Mouse (Mus musculus) heart, postnatal 25 days (tissue): ENCODE measurements around the gene Trp53i11. TPM values are rescaled to one million over a fixed set of nuclear protein-coding genes. Genes with fewer than 3 reads are reported as not detected.

Experiments
- DNase-seq: peaks from one replicate; pipeline ENCODE4 v3.0.0; 2022; ENCODE audit warnings: low spot score
- intact Hi-C: fragments of 180-260 bp; cut with DNase I; formaldehyde crosslinking; loops from one replicate; pipeline ENCODE4 v1.15.1; 2025
- total RNA-seq, 2 experiments: library from RNA; stranded (reverse); gene quantifications; 2 replicates each; pipeline ENCODE4 v1.2.3; 2021

Gene Trp53i11
- total RNA-seq, 2 experiments from 2014 or later = 30.3 to 45.6 TPM

DNA sequence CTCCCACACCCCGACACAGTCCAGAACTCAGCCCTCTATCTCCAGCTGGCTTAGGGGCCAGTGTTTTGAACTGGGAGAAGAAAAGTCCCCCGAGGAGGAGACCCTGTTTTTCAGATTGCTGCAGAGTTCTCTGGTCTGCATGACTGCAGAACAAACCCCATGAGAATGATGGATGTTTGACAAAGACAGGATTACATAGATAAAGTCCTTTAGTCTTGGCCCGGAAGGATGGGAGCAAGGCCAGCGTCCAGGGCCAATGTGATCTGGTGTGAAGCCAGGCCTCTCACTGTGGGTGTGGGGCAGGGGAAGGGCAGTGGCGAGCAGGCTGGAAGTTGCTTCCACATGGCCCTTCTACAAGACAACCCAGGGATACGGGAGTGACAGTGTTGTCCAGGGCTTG is 36.1 kb downstream of the Trp53i11 start:
- intact Hi-C loops = loop anchor here (10.0 kb wide), 2 partner anchors 431 to 561 kb away; no protein-coding TSS in a partner anchor
- DNase-seq = no peak

DNA sequence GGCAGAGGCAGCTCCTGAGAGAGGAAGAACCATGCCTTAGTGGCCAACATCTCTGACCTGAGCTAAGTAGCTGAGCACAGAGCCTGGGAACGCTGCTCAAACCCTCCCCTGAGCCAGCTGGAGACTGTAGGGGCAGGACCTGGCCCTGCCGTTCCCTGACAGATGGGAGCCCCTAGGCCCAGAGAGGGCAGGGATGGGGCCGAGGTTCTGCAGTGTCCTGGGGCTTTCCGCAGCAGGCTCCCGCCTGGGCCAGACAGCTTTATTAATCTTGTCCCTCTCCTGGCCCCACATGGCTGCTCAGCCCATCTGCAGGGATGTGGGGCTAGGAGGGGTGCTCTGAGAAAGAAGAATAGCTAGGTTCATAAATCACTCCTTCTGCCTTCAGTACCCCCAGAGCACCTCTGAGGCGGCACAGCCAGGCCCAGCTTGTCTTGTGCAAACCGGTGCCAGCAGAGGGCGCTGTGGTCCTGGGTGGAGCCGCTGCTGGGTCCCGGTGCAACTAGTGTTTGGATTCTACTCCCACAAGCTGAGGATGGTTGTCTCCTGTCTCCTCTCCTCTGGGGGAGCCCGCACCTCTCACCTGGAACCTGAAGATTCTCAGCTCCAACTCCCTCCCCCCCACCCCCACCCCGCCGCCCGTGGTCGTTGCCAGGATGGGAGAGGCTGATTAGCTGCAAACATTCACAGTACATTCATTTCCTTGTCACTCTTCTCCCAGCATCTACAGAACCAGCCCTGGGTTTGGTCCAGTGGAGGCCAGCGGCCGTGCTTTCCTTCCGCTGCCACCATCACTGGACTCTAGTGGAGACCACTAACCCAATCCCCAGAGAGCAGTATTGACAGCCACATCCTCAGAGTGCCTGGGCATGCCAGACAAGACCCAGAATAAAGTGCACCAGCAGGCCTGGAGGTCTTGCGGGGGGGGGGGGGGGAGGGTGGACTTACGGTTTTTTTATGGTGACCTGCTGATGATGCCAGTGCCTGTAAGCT is 39.6 kb downstream of the Trp53i11 start:
- peak; percentile 65 for DNase-seq
- intact Hi-C loops = loop anchor here (1.0 to 10.0 kb wide), 5 partner anchors 35 to 558 kb away; no protein-coding TSS in a partner anchor

- DNase-seq = no peak
- intact Hi-C loops = loop anchor here (1.0 to 10.0 kb wide), 5 partner anchors 34 to 557 kb away; no protein-coding TSS in a partner anchor
These were observed 40.5 kb downstream of the Trp53i11 start for GRCm38 (mm10) chr2:93227713-93228479.

GRCm38 (mm10) chr2:93228480-93228824 is 41.1 kb downstream of the Trp53i11 start:
- DNase-seq = no peak
- intact Hi-C loops = loop anchor here (5.0 to 10.0 kb wide), 3 partner anchors 34 to 556 kb away; no protein-coding TSS in a partner anchor

DNA sequence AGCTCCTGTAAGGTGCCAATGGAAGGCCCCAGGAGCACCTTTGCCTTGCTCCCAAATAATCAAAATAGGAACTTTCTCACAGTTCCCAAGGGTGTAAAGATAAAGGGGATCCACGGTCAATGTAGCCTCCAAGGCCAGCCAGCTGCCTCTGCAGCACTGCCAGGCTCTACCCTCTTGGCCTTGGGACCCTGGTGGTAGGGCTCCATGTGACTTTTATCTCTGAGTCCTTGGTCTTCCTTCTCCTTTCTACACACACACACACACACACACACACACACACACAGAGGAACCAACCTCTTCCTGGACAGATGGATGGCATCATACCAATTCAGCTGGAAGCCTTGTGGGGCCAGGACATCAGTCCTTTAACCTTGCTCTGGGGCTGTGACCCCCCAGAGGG is 44.8 kb downstream of the Trp53i11 start:
- intact Hi-C loops = no loop called here

DNA sequence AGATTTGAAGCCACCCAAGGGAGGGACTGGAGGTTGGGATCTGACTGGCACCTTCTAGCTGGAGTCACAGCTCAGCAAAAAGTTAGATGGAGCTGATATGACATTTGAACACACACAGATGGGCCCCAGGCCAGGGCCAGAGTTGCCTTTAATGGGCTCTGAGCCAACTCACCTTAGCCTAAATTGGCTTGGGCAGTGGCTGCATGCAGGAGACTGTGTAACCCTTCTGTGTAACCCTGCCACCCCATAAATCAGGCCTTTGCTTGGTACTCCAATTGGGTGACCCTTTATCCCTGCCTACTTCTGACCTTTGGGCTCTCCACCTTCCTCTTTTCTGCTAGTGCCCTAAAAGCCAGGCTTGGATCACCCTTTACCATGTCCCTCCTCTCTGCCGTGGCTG is 49.7 kb downstream of the Trp53i11 start:
- intact Hi-C loops = no loop called here
- DNase-seq = no peak

More for the DNA sequence above, 44.8 kb downstream of the Trp53i11 start:
- DNase-seq = no peak

- no peak for DNase-seq
- intact Hi-C loops = no loop called here
These were observed 51.5 kb downstream of the Trp53i11 start for GRCm38 (mm10) chr2:93238864-93239263.

DNA sequence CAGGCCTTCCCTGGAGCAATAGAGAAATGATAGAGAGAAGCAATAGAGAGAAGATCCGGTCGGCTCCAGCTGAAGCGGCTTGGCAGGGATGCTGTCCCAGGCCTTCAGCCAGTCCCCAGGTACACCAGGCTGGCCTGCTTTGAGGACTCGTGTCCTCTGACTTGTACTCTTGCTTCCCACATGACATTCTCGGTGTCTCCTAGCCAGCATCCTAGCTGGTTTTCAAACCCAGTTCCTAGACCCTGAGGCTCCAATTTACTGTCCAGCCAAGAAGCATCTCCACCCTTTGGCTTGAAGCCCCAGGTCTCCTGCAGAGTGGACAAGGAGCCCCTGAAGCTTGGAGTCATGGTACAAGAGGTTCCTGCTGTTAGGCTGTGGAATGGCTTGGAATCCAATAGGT is 54.8 kb downstream of the Trp53i11 start:
- intact Hi-C loops = no loop called here
- no peak for DNase-seq

DNA sequence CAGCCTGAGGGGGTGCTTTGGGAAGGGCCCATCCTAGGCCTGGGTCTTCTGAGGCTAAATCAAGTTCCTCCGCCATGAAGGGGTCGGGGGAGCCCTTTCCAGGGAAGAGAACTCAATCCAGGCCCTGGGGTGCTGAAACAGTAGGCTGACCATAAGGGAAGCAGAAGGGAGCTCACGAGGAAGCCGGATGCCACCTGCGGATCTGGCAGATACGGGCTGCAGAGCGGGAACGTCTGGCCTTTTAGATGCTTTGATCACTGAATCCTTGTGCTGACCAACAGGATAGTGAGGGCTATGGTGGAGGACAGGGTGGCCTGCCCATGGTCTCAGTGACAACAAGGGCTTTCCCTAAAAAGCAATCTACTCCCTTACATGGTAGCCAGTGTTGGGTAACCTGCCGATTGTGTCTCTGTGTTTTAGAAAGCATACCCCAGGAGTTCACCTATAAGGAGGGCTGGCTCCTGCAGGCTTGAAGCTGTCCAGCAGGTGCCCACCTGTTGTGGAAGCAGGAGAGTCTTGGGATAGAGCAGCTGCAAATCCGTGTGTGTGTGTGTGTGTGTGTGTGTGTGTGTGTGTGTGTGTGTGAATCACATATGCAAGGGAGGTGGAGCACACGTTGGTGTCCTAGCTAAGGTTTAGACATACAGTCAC is 56.2 kb downstream of the Trp53i11 start:
- intact Hi-C loops = no loop called here

GRCm38 (mm10) chr2:93244090-93244443 is 56.7 kb downstream of the Trp53i11 start:
- DNase-seq = no peak
- intact Hi-C loops = no loop called here

More for the DNA sequence above, 56.2 kb downstream of the Trp53i11 start:
- no peak for DNase-seq

DNA sequence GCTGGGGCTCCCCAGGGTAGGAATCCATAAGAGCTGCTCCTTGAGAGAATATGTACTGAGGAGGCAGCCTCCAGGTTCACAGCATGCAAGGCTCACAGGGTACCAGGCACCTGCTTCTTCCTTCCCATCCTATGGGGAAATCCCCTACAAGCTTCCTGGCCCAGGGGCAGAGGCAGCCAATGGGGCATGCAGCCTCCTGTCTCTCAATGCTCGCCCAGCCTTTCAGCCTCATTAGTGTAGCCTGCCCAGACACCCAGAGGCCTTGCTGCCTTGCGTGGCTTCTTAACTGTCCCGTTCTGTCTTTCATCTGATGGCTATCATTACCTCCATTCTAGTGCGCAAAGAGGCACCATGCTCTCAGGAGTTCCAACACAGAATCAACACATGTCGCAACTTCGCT is 61.7 kb downstream of the Trp53i11 start:
- intact Hi-C loops = no loop called here
- no peak for DNase-seq

- DNase-seq = no peak
- intact Hi-C loops = no loop called here
These were observed 63.3 kb downstream of the Trp53i11 start for GRCm38 (mm10) chr2:93250611-93251010.

Other genes with a start within 250 kb of the Trp53i11 start
- gene Prdm11, start 141.4 kb upstream of the Trp53i11 start, total RNA-seq = 10 to 100 TPM in 1 of 2 experiments, 1 to 10 TPM in 1; 9.5 to 10.3 TPM
- gene Tspan18, start 147.0 kb downstream of the Trp53i11 start, total RNA-seq = 10 to 100 TPM; 15.6 to 18.9 TPM